Mouse (Mus musculus) left cerebral cortex, postnatal 10 days (tissue): ENCODE data around the gene Hcst. TPM values are rescaled to one million over a fixed set of nuclear protein-coding genes. Genes with fewer than 3 reads are reported as not detected.

Source experiments
- DNase-seq, 2 experiments: peaks; one replicate each; pipeline ENCODE4 v3.0.0; 2021 to 2022; ENCODE audit warnings: low spot score in 2 of 2, mixed read lengths in 1 of 2; ENCODE audit errors: extremely low spot score in 1 of 2
- intact Hi-C: fragments of 180-260 bp; cut with DNase I; formaldehyde crosslinking; loops from one replicate; pipeline ENCODE4 v1.15.1; 2025
- total RNA-seq, 2 experiments: library from RNA; stranded (reverse); gene quantifications; 2 replicates each; pipeline ENCODE4 v1.2.3; 2021

The Hcst gene
- total RNA-seq, 2 experiments from 2014 or later = 1.1 TPM; not detected in 1

DNA sequence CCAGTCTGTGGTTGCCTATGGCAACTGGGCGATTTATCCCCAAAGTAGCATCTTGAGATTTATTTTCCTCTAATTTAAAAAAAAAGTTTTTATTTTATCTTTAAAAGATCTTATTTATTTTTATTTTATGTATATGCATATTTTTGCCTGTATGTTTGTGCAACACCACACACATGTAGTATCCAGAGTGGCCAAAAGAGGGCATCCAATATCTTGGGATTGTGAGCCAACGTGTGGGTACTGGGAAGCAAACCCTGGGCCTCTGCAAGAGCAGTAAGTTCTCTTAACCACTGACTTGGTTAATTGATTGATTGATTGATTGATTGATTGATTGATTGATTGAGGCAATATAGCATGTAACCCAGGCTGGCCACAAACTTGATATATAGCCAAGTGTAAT lies 24.8 kb downstream of the Hcst start:
- intact Hi-C loops = no loop called here
- no peak for DNase-seq

DNA sequence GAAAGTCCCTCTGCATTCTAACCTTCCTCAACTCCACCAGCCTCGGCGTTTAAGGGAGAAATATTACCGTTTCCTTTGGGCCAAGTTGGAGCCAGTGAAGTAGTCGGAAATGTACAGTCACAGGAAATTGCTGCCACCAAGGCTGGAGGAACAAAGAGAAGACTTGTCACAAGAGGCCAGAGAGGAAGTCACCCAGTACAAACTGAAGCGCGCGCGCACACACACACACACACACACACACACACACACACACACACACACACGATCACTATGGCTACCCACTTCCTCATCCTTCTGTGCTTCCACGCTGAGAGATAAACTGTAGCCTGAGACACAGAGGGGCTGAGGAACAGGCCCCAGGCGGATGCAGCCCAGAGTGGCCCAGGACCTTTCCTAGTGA lies 25.3 kb downstream of the Hcst start:
- DNase-seq = peak; percentile 29 to 40
- intact Hi-C loops = no loop called here

DNA sequence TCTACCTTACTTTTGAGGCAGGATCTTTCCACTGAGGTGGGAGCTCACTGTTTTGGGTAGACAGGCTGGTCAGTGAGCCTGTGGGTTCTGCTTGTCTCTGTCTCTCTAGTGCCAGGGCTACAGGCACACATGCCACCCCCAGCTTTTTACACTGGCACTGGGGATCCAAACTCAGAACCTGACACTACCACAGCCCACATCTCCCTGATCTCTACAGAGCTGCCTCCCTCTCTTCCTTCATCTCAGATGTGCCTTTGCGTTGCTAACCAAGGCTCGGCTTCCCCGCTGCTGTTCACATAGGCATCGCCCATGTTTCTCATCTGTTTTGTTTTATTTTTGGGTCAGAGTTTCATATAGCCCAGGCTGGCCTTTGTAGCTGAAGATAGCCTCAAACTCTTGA lies 26.0 kb downstream of the Hcst start:
- intact Hi-C loops = no loop called here
- DNase-seq = no peak

GRCm38 (mm10) chr7:30392746-30393520 lies 26.7 kb downstream of the Hcst start:
- DNase-seq = no peak
- intact Hi-C loops = no loop called here

DNA sequence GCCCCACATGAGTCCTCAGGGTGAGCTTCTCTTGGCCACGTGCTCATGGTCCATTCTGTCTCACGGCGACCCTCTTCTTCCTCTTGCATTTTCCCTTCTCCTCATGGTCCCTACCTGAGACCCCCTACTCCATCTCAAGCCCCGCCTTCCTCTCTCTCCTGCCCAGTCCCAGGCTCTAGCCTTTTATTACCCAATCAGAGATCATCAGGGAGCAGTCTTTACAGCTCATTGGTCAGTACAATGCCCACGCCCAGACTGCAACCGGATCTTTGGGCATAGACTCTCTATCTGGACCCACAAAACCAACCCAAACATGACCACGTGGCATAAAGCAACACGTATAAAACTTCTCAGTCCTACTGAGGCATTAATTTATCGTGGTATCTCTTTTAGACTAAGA lies 35.5 kb downstream of the Hcst start:
- DNase-seq = no peak
- intact Hi-C loops = no loop called here

GRCm38 (mm10) chr7:30380061-30380460 lies 39.6 kb downstream of the Hcst start:
- no peak for DNase-seq
- intact Hi-C loops = no loop called here

DNA sequence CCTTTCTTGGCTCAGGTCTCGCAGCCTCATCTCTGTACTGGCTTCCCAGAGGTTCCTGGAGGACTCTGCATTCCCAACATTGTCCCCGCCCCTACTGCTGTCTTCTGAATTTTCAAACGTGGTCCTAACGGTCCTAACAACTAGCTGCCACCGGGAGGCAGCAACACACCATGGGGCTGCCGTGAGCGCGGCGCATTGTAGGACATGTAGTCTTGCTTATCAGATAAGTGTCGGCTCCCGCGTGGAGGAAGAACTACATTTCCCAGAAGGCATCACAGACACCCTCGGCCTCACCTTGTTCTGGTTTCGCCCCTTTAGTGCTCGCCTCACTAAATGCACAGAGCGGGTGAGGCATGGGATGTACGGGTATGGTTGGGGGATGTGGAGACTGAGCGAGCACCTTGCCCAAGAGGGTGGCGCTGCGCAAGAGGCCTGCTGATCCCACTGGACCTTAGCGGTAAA lies 46.1 kb downstream of the Hcst start:
- intact Hi-C loops = loop anchor here (2.0 kb wide), 1 partner anchor 59 kb away; no protein-coding TSS in a partner anchor
- peak; percentile 93 to 96 for DNase-seq

Other genes with a start within 250 kb of the Hcst start
- 1 to 10 TPM; 3.6 to 4.1 TPM for gene Cox7a1, start 235.7 kb downstream of the Hcst start, total RNA-seq
- gene Capns1, start 221.0 kb downstream of the Hcst start, total RNA-seq = 100 to 1,000 TPM; 204 TPM
- 10 to 100 TPM; 72.1 to 73.3 TPM for gene Polr2i, start 187.9 kb downstream of the Hcst start, total RNA-seq
- 100 to 1,000 TPM; 176 to 206 TPM for gene Tbcb, start 187.6 kb downstream of the Hcst start, total RNA-seq
- gene Ovol3, start 184.1 kb downstream of the Hcst start, total RNA-seq = not detected
- under 1 TPM in 1 of 2 experiments, not detected in 1; 0.51 TPM for gene Thap8, start 139.8 kb downstream of the Hcst start, total RNA-seq
- 1 to 10 TPM; 2.5 to 3.5 TPM for gene Wdr62, start 139.4 kb downstream of the Hcst start, total RNA-seq
- gene Clip3, start 128.1 kb downstream of the Hcst start, total RNA-seq = 100 to 1,000 TPM; 495 to 497 TPM
- gene Alkbh6, start 111.1 kb downstream of the Hcst start, total RNA-seq = 10 to 100 TPM; 45.9 to 47.5 TPM
- gene Syne4, start 105.0 kb downstream of the Hcst start, total RNA-seq = 1 to 10 TPM; 5.4 to 7.5 TPM
- gene E130208F15Rik, start 98.1 kb downstream of the Hcst start, total RNA-seq = under 1 TPM; 0.45 to 0.67 TPM
- gene Sdhaf1, start 96.0 kb downstream of the Hcst start, total RNA-seq = 1 to 10 TPM; 7.8 to 8.2 TPM
- gene Lrfn3, start 57.1 kb downstream of the Hcst start, total RNA-seq = 10 to 100 TPM; 48.1 to 48.2 TPM
- gene Tyrobp, start 6.1 kb downstream of the Hcst start, total RNA-seq = 10 to 100 TPM; 20.8 to 20.9 TPM
- 1 to 10 TPM; 2.7 to 3.6 TPM for gene Nfkbid, start 1.9 kb upstream of the Hcst start, total RNA-seq
- gene Aplp1, start 25.7 kb upstream of the Hcst start, total RNA-seq = 100 to 1,000 TPM; 937 to 959 TPM
- gene Kirrel2, start 37.8 kb upstream of the Hcst start, total RNA-seq = 1 to 10 TPM; 1.2 to 4.9 TPM
- gene Nphs1, start 38.5 kb upstream of the Hcst start, total RNA-seq = under 1 TPM; 0.26 to 0.32 TPM
- under 1 TPM in 1 of 2 experiments, not detected in 1; 0.67 TPM for gene Prodh2, start 73.8 kb upstream of the Hcst start, total RNA-seq
- 100 to 1,000 TPM; 259 to 264 TPM for gene Arhgap33, start 115.2 kb upstream of the Hcst start, total RNA-seq
- 1 to 10 TPM; 6.4 to 7.3 TPM for gene Hspb6, start 132.3 kb upstream of the Hcst start, total RNA-seq
- gene Proser3, start 132.4 kb upstream of the Hcst start, total RNA-seq = 1 to 10 TPM; 2.9 to 3.4 TPM
- gene Lin37, start 140.0 kb upstream of the Hcst start, total RNA-seq = 10 to 100 TPM; 24.3 to 26.4 TPM
- gene U2af1l4, start 143.4 kb upstream of the Hcst start, total RNA-seq = 10 to 100 TPM; 50.1 to 56.1 TPM
- 1 to 10 TPM; 4.2 TPM for gene Gm49396, start 143.5 kb upstream of the Hcst start, total RNA-seq
- 10 to 100 TPM; 79.1 to 82.8 TPM for gene Psenen, start 143.8 kb upstream of the Hcst start, total RNA-seq
- gene Igflr1, start 145.6 kb upstream of the Hcst start, total RNA-seq = 1 to 10 TPM; 1.5 to 1.8 TPM
- gene Kmt2b, start 168.9 kb upstream of the Hcst start, total RNA-seq = 10 to 100 TPM; 54.1 to 56.9 TPM
- not detected for gene Zbtb32, start 179.1 kb upstream of the Hcst start, total RNA-seq
- under 1 TPM in 1 of 2 experiments, not detected in 1; 0.32 TPM for gene Upk1a, start 193.0 kb upstream of the Hcst start, total RNA-seq
- gene Cox6b1, start 206.3 kb upstream of the Hcst start, total RNA-seq = 100 to 1,000 TPM; 736 to 789 TPM
- gene Etv2, start 216.0 kb upstream of the Hcst start, total RNA-seq = not detected
- gene Rbm42, start 230.5 kb upstream of the Hcst start, total RNA-seq = 10 to 100 TPM; 68.0 to 72.2 TPM
- 1 to 10 TPM; 7.1 to 7.3 TPM for gene Haus5, start 245.1 kb upstream of the Hcst start, total RNA-seq